Mouse (Mus musculus) MEL (cell line): ENCODE measurements around the gene Nfia. TPM values are rescaled to one million over a fixed set of nuclear protein-coding genes. Genes with fewer than 3 reads are reported as not detected.

Experiments used
- DNase-seq: peaks from one replicate; pipeline ENCODE4 v3.0.0; 2011; ENCODE audit warnings: low read depth, low spot score
- H3K27ac ChIP-seq: 2 replicates; pipeline ENCODE4 v1.5.1; 2012; ENCODE audit warnings: low read depth, mild to moderate bottlenecking, control low read depth, low read length, moderate library complexity; ENCODE audit not compliant: control insufficient read depth
- H3K27me3 ChIP-seq, 2 experiments: fragments of 150-350 bp in 1 of 2; sonication (generic) in 1 of 2; 2 replicates each; pipeline ENCODE4 v1.6.1; 2012; ENCODE audit warnings: low read length in 2 of 2, mild to moderate bottlenecking in 2 of 2, improper control_type of control experiment in 1 of 2, moderate library complexity in 1 of 2; ENCODE audit not compliant: insufficient read depth in 2 of 2, control insufficient read depth in 1 of 2
- H3K36me3 ChIP-seq, 2 experiments: 2 replicates each; pipeline ENCODE4 v1.6.1; 2012 to 2014; ENCODE audit warnings: low read length in 2 of 2, improper control_type of control experiment in 1 of 2, inconsistent platforms in 1 of 2, mild to moderate bottlenecking in 1 of 2; ENCODE audit not compliant: insufficient read depth in 2 of 2, control insufficient read depth in 1 of 2
- H3K4me1 ChIP-seq, 2 experiments: fragments of 150-350 bp in 1 of 2; sonication (generic) in 1 of 2; 2 replicates each; pipeline ENCODE4 v1.6.1; 2012; ENCODE audit warnings: low read length in 2 of 2, improper control_type of control experiment in 1 of 2, mild to moderate bottlenecking in 1 of 2; ENCODE audit not compliant: insufficient read depth in 2 of 2, control insufficient read depth in 1 of 2
- H3K4me3 ChIP-seq, 2 experiments: fragments of 150-350 bp in 1 of 2; sonication (generic) in 1 of 2; 2 replicates each; pipeline ENCODE4 v1.5.1; 2012; ENCODE audit warnings: low read depth in 2 of 2, low read length in 2 of 2, mild to moderate bottlenecking in 2 of 2, moderate library complexity in 2 of 2, control low read depth in 1 of 2, improper control_type of control experiment in 1 of 2; ENCODE audit not compliant: control insufficient read depth in 1 of 2, insufficient read depth in 1 of 2
- H3K79me2 ChIP-seq: 2 replicates; pipeline ENCODE4 v1.6.1; 2012; ENCODE audit warnings: mild to moderate bottlenecking, low read length, moderate library complexity; ENCODE audit not compliant: control insufficient read depth, poor library complexity, insufficient read depth
- H3K9ac ChIP-seq: 2 replicates; pipeline ENCODE4 v1.6.1; 2012; ENCODE audit warnings: low read depth, mild to moderate bottlenecking, control low read depth, low read length, moderate library complexity; ENCODE audit not compliant: control insufficient read depth, poor library complexity, severe bottlenecking
- H3K9me3 ChIP-seq: fragments of 150-350 bp; sonication (generic); replicated peaks from 2 replicates; pipeline ENCODE4 v1.6.1; 2012; ENCODE audit warnings: mild to moderate bottlenecking, low read length, improper control_type of control experiment, moderate library complexity; ENCODE audit not compliant: insufficient read depth
- CHD2 ChIP-seq: IDR thresholded peaks from 2 replicates; pipeline ENCODE4 v1.6.1; 2011; ENCODE audit warnings: low read length, improper control_type of control experiment
- CTCF ChIP-seq, 3 experiments: IDR thresholded peaks in 2 of 3; conservative IDR thresholded peaks in 1 of 3; 2 replicates each; pipeline ENCODE4 v1.5.1; 2011 to 2012; ENCODE audit warnings: low read length in 3 of 3, low read depth in 2 of 3, mild to moderate bottlenecking in 2 of 3, improper control_type of control experiment in 1 of 3, inconsistent platforms in 1 of 3, mixed read lengths in 1 of 3, moderate library complexity in 1 of 3; ENCODE audit not compliant: control insufficient read depth in 1 of 3, insufficient read depth in 1 of 3, poor library complexity in 1 of 3, severe bottlenecking in 1 of 3
- ELF1 ChIP-seq: IDR thresholded peaks from 2 replicates; pipeline ENCODE4 v1.6.1; 2014; ENCODE audit warnings: low read depth, mild to moderate bottlenecking, inconsistent platforms, low read length, improper control_type of control experiment, moderate library complexity
- ETS1 ChIP-seq: IDR thresholded peaks from 2 replicates; pipeline ENCODE4 v1.6.1; 2012; ENCODE audit warnings: low read depth, mild to moderate bottlenecking, inconsistent platforms, low read length, improper control_type of control experiment, moderate library complexity
- GATA1 ChIP-seq: IDR thresholded peaks from 2 replicates; pipeline ENCODE4 v1.6.1; 2011; ENCODE audit warnings: low read depth, low read length, improper control_type of control experiment
- HCFC1 ChIP-seq: IDR thresholded peaks from 2 replicates; pipeline ENCODE4 v1.6.1; 2012; ENCODE audit warnings: low read depth, mild to moderate bottlenecking, inconsistent platforms, low read length, improper control_type of control experiment, moderate library complexity
- MXI1 ChIP-seq: IDR thresholded peaks from 2 replicates; pipeline ENCODE4 v1.6.1; 2011; ENCODE audit warnings: mild to moderate bottlenecking, low read depth, low read length, improper control_type of control experiment
- MYB ChIP-seq: IDR thresholded peaks from 2 replicates; pipeline ENCODE4 v1.6.1; 2011; ENCODE audit warnings: mild to moderate bottlenecking, low read depth, low read length, improper control_type of control experiment
- POLR2A ChIP-seq, 2 experiments: IDR thresholded peaks; 2 replicates each; pipeline ENCODE4 v1.6.1; 2011 to 2012; ENCODE audit warnings: low read length in 2 of 2, mild to moderate bottlenecking in 2 of 2, control low read depth in 1 of 2, improper control_type of control experiment in 1 of 2, low read depth in 1 of 2, moderate library complexity in 1 of 2; ENCODE audit not compliant: control insufficient read depth in 1 of 2, insufficient read depth in 1 of 2, poor library complexity in 1 of 2
- POLR2AphosphoS2 ChIP-seq: IDR thresholded peaks from 2 replicates; pipeline ENCODE4 v1.6.1; 2011; ENCODE audit warnings: low read length, improper control_type of control experiment
- RCOR1 ChIP-seq: IDR thresholded peaks from 2 replicates; pipeline ENCODE4 v1.6.1; 2012; ENCODE audit warnings: low read depth, mild to moderate bottlenecking, inconsistent platforms, low read length, improper control_type of control experiment
- SIN3A ChIP-seq: IDR thresholded peaks from 2 replicates; pipeline ENCODE4 v1.6.1; 2012; ENCODE audit warnings: low read length, improper control_type of control experiment, inconsistent platforms
- TBP ChIP-seq: IDR thresholded peaks from 2 replicates; pipeline ENCODE4 v1.8.0; 2011; ENCODE audit warnings: low read depth, low read length, improper control_type of control experiment
- TCF12 ChIP-seq: IDR thresholded peaks from 2 replicates; pipeline ENCODE4 v1.6.1; 2014; ENCODE audit warnings: low read depth, mild to moderate bottlenecking, inconsistent platforms, low read length, improper control_type of control experiment, moderate library complexity
- UBTF ChIP-seq: IDR thresholded peaks from 2 replicates; pipeline ENCODE4 v1.6.1; 2012; ENCODE audit warnings: low read depth, mild to moderate bottlenecking, inconsistent platforms, low read length, improper control_type of control experiment, moderate library complexity, borderline replicate concordance; ENCODE audit not compliant: insufficient read depth
- USF1 ChIP-seq: IDR thresholded peaks from 2 replicates; pipeline ENCODE4 v1.6.1; 2014; ENCODE audit warnings: low read depth, mild to moderate bottlenecking, inconsistent platforms, low read length, improper control_type of control experiment, moderate library complexity
- ZC3H11A ChIP-seq: IDR thresholded peaks from 2 replicates; pipeline ENCODE4 v1.6.1; 2012; ENCODE audit warnings: low read depth, mild to moderate bottlenecking, inconsistent platforms, low read length, improper control_type of control experiment
- ZKSCAN1 ChIP-seq: IDR thresholded peaks from 2 replicates; pipeline ENCODE4 v1.6.1; 2012; ENCODE audit warnings: low read depth, mild to moderate bottlenecking, inconsistent platforms, low read length, improper control_type of control experiment, moderate library complexity
- ZMIZ1 ChIP-seq: IDR thresholded peaks from 2 replicates; pipeline ENCODE4 v1.6.1; 2012; ENCODE audit warnings: low read depth, mild to moderate bottlenecking, inconsistent platforms, low read length, improper control_type of control experiment, moderate library complexity
- ZNF384 ChIP-seq: IDR thresholded peaks from 2 replicates; pipeline ENCODE4 v1.6.1; 2012; ENCODE audit warnings: low read depth, mild to moderate bottlenecking, inconsistent platforms, low read length, improper control_type of control experiment
- polyA plus RNA-seq, 2 experiments: library from polyadenylated mRNA; stranded (reverse) in 1 of 2; unstranded in 1 of 2; fragments of >175 nt in 1 of 2; fragments of >200 nt in 1 of 2; gene quantifications; 2 replicates each; pipeline versions ENCODE4 v1.2.1 to v1.2.4; 2012; ENCODE audit warnings: low replicate concordance in 2 of 2, low read depth in 1 of 2; ENCODE audit not compliant: insufficient read length in 2 of 2, insufficient read depth in 1 of 2, missing spikeins in 1 of 2
- total RNA-seq: library from RNA; depleted of rRNA; stranded (reverse); fragments of 300-350 nt; gene quantifications from 2 replicates; pipeline ENCODE4 v1.2.3, GENCODE M21; 2012

Nfia gene
- total and polyA plus RNA-seq, 3 experiments = 10.2 to 20.5 (median 13.4) TPM

DNA sequence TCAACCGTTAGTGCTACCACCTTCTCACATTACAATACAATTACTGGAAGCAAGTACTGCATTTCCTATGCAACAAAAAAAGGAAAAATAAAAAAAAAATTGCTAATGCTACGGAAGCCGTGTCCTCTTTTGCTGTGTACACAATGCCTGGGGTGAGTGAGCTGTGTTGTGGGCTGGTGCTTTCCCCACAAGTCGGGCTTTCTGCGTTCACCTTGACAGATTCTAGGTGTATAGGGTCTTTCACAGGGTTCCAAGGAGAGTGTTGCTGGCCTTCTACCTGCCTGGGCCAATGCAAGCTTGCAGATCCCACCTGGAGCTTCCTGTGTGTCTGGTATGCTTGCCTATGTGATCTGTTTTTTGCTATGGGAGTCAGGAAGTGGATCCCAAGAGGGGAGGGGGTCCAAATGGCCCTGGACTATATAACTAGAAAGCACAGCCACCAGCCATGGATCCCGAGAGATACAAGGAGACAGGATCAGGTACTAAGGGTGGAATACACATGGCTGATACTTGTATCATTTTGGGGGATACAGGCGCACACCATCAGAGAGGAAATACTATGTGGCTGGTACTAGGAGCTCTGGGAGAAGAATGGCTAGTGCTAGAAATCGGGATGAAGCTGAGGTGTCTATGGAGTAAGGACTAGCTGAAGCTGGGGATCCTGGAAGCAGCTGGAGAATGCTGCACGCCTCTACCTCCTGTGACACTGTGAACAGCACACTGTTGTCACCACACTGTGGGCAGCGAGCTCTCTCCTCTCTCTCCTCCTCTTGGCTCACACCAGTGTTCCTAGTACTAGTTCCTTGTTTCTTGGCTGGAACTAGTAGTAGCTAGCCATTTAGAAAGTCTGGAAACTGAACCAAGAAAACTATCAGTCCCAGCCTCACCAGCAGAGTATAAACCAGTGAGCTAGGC is 346.5 kb downstream of the Nfia start:
- Histone ChIP-seq H3K79me2 (no peaks in the 10 kb centered on the region), H3K9me3 (no peaks in the 10 kb centered on the region), H3K27ac (no peak overlapping the region), H3K9ac (no peak overlapping the region), H3K4me1 (no peaks in the 10 kb centered on the region), H3K27me3 (no peaks in the 10 kb centered on the region), H3K4me3 (no peak overlapping the region), H3K36me3 (no peaks in the 10 kb centered on the region; a peak in 2 of 4 replicates)
- TF ChIP-seq ZNF384 (no peak), SIN3A (no peak), MYB (no peak), CTCF (IDR thresholded peaks at IDR 0.05 in 2 of 3, conservative IDR thresholded peaks at IDR 0.05 in 1 of 3; ENCODE audit: control insufficient read depth in 1 of 3, insufficient read depth in 1 of 3, low read depth in 2 of 3, low read length in 3 of 3, poor library complexity in 1 of 3, severe bottlenecking in 1 of 3) (no peak)
- DNase-seq = peak; percentile 17

DNA sequence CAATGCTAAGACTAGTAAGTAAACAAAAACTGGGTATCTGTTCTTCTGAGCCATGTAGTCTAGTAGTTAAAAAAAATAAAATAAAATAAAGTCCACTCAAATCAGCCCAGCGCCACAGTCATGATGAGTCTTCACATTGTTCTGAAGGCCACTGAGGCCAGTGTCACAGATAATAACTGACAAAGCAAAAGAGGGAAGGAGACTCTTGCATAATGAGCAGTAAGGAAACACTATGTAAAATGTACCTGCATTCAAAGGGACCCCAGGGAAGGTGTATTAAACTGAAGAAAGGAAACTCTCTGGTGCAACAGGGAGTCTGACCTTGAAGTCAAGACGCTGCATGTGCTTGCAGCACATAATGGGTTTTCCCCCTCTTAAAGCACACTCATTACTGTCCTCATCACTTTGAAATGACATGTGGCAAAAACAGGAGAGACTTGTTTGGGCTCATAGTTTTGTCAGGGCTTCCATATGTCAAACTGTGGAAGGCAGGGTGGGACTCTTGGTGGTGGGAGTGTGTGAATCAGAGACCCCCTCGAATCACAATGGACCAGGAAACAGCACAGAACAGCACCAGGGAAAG is 347.5 kb downstream of the Nfia start:
- H3K4me3 ChIP-seq = no peak overlapping the region
- no peaks in the 10 kb centered on the region for H3K4me1 ChIP-seq
- H3K9me3 ChIP-seq = no peaks in the 10 kb centered on the region
- peak; percentile 17 for DNase-seq
- H3K36me3 ChIP-seq = no peaks in the 10 kb centered on the region; a peak in 2 of 4 replicates
- no peak overlapping the region for H3K27ac ChIP-seq
- TF ChIP-seq POLR2AphosphoS2 (peak; percentile 40), TCF12 (no peak)
- no peaks in the 10 kb centered on the region for H3K79me2 ChIP-seq
- H3K9ac ChIP-seq = no peak overlapping the region
- H3K27me3 ChIP-seq = no peaks in the 10 kb centered on the region

GRCm38 (mm10) chr4:98120706-98121340 is 348.3 kb downstream of the Nfia start:
- no peaks in the 10 kb centered on the region; a peak in 2 of 4 replicates for H3K36me3 ChIP-seq
- no peaks in the 10 kb centered on the region for H3K9me3 ChIP-seq
- H3K9ac ChIP-seq = no peak overlapping the region
- no peak overlapping the region for H3K4me3 ChIP-seq
- H3K27ac ChIP-seq = no peak overlapping the region
- no peaks in the 10 kb centered on the region for H3K79me2 ChIP-seq
- H3K27me3 ChIP-seq = no peaks in the 10 kb centered on the region
- TF ChIP-seq ZMIZ1 (no peak), GATA1 (no peak), CHD2 (no peak), MXI1 (no peak), RCOR1 (no peak), USF1 (no peak), ZNF384 (no peak), ZC3H11A (no peak), ELF1 (no peak), HCFC1 (no peak), ETS1 (no peak), CTCF (IDR thresholded peaks at IDR 0.05 in 2 of 3, conservative IDR thresholded peaks at IDR 0.05 in 1 of 3; ENCODE audit: control insufficient read depth in 1 of 3, insufficient read depth in 1 of 3, low read depth in 2 of 3, low read length in 3 of 3, poor library complexity in 1 of 3, severe bottlenecking in 1 of 3) (no peak), ZKSCAN1 (no peak), UBTF (no peak), POLR2A (IDR thresholded peaks at IDR 0.05; ENCODE audit: control insufficient read depth in 1 of 2, insufficient read depth in 1 of 2, low read depth in 1 of 2, low read length in 2 of 2, poor library complexity in 1 of 2) (no peak), TBP (no peak)
- no peaks in the 10 kb centered on the region for H3K4me1 ChIP-seq
- no peak for DNase-seq
